Mouse (Mus musculus) kidney, postnatal 14 days (tissue): Measurements from ENCODE around the gene Bnc2.

Source experiments
- DNase-seq: peaks from one replicate; pipeline ENCODE4 v3.0.0; 2022; ENCODE audit warnings: mixed read lengths

Gene Bnc2

DNA sequence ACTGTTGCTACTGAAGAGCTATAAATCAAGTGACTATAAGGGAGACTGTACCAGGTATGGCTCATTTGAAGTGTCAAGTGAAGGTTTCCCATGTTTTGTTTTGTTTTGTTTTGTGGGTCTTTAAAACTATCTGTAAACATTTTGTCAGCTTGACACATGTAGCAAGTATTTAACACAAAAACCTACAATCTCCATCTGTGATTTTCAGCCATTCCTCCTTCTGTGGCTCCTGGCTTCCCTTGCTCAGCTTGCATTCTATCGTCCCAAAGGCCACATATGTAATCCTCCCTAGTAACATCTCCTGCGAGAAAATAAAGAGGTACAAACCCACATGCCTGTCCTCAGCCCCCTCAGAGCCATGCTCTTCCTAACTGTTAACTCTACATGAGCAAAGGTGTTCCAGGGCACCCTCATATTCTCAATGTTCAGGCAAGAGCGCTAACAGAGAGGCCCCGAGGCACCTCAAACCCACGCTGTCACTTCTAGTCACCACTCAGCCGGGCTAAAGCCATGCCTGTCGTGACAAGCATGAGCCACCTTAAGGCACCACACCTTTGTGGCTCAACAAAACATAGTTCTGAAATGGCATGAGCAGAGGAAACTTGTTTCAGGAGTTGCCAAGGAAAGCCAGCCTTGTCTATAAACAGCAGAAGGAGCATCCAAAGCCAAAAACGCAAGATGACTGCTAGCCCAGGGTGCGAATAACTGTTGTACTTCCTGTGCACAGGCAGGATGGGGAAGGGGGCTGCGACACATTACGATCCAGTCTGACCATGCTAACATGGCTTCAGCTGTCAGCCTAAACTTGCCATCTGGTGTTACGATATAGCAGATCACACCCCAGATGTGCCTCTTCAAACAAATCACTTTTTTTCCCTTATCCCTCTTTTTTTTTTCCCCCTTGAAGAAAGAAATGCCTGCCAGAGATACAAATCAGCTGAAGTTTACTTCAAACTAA lies 42.0 kb downstream of the Bnc2 start:
- DNase-seq = no peak

DNA sequence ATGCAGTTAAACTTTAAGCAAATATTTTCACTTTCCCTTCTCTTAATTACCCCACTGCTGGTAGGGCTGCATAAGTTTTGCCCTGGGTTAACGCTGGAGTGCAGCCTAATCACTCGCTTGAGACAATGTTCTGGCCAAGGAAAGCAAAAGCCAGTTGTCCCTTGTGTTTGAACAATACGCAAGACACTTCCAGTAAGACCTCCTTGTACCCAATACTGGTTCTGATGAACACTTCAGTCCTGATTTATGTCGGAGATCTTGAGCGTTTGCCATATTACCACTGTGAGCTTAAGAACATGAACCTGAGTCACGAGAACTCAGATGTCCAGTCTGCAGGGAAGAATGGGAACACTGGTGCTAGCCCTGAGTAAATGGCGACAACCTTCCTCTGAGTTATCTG lies 47.5 kb downstream of the Bnc2 start:
- no peak for DNase-seq

DNA sequence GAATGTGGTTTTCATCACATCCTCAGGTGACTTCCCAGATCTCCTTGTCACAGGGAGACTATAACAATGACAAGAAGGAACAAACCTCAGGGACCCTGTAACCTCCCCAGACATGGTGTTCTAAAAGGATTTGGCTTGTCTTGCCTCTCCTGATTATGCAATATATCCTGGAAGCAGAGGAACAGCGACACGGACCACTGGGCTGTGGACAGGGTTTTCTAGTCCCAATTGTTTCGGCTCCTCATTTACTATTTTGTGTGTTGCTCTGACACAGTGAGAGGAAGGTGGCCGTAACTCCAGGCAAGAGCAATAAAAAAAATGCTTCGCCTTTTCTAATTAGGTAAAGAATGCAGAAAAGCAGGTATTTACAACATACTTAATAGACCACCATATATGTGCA lies 51.8 kb downstream of the Bnc2 start:
- no peak for DNase-seq

DNA sequence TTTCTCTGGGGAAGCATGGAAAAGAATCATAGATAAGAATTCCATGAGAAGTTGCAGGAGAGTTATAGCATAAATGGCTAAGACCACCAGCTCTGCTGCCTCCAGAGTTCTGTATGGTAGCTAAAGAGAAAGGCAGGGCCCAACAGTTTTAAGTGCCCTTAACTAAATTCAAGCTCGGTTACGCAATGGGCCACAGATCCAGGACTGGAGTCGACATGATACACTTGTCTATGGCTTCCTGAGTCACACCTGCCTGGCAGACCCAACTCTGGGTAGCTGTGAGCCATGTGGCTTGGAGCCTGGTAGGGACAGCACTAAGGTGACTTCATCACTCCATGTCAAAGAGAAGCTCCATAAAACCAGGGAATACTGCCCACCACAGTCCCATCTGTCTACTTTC lies 53.3 kb downstream of the Bnc2 start:
- no peak for DNase-seq

DNA sequence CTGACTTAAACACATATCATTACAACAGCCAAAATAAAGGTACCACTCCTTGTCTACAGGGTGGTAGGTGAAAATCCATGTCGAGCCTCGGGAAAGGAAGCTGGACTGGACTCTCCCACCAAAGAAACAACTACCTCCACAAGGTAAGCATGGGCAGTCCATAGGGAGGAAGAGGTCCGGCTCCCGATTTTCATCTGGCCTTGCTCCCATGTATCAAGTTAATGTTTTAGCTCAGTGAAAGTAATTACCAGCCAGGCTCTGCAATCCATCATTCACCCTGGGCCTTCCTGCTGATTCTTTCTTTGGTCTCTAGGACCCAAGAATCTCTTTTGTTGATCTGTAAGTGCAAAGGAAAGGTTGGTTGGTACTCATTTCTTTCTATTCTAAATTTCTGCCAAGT lies 65.2 kb downstream of the Bnc2 start:
- DNase-seq = peak; percentile 21

DNA sequence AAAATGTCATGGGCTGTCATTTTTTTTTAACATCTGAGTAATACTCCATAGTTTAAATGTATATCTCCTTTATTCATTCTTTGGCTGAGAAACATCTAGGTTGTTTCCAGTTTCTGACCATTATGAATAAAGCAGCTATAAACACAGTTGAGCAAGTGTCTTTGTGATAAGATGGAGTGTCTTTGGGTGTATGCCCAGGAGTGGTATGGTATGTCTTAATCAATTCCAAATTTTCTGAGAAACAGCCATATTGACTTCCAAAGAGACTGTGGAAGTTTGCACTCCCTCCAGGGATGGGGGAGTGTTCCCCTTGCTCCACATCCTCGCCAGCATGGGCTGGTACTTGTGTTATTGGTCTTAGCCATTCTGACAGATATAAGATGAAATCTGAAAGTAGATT lies 70.6 kb downstream of the Bnc2 start:
- no peak for DNase-seq

DNA sequence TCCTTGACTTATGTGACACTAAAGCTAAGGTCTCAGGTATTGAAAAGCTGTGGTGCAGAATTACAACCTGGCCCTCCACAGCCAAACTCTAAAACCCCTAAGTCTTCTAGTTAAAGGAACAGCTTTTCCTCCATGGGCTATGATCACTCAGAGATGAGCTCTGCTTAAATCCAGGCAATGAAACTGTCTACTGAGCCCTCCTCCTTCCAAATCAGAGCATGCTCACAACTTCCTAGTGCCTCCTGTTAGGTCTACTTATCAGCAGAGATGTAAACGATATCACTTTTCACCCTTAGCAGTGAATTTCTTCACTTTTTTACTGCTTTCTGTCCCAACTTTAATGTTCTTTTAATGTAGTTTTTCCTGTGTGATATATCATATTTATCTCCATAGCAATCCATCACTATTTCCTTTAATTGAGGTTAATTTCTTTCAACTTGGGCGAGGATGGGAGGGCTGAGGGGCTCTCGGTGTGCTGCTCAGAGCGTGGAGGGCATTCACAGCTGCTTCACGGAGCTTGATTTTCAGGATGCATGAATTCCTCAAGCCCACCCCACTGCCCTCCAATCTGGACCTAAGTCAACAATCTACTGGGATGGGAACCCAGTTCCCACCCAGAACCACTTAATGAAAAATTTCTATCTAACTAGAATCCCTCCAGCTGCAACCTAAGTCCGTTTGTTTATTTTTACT lies 94.7 kb downstream of the Bnc2 start:
- no peak for DNase-seq

DNA sequence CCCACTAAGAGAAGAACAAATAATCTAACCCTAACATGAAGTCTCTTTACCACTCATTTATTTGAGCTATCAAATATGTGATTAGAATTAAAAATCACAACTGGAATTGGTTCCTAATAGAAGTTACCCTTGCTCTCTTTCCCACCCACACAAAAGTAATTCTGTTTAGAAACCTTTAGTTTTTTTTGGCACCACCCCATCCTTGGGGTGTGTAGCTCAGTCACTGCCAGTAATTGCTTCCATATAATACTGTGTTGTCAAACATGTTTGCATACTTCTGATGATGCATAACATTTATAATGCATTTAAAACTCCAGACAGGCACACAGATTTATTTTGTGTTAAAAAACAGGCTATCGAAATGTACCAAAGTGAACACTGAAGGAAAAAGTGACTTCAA lies 96.8 kb downstream of the Bnc2 start:
- DNase-seq = no peak

DNA sequence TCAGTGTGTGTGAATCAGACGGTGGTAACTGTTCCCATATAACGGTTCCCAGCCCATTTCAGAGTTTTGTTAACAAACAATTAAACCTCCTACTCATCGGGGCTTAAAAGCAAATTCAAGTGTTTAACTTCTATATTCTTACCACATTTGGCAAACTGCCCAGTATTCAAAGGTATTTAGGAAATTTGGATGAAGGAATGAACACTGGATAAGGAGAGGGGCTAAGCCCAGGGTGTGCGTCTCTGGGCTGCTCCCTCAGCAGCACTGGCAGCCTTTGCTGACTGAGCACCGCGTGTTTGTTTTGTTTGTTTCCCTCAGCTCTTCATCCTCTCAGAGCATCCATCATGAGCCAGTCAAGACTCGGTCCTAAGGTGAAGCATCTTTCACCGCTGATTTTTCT lies 109.0 kb downstream of the Bnc2 start:
- DNase-seq = no peak

DNA sequence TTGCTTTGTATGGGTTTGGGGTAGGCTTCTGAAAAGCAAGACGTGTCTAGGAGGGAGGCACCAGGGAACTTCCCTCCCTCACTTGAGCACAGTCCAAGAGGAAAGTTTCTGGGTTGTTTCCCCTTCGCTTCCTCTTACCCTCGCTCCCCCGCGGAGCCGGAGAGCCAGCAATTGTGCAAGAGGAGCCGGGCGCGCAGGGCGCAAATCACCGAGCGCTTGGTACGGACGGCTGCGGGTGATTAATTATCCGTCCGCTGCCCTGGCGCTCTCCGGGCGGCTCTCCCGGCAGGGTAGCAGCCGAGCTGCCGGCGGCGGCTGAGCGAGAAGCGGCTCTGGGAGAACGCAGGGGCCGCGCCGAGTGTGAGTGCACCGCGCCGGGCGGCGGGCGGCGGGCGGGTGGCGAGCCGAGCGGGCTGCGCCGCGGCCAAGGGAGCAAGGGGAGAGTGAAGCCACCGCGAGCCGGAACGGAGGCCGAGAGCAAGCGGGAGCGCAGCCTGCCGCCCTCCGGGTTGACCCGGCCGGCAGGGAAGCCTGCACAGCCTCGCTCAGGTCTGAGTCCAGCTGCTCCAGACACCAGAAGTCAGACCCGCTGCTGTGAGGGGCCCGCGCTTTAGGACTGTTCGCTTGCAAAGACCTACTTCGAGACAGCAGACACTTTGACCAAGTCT lies 129.7 kb downstream of the Bnc2 start:
- DNase-seq = peak; percentile 83

DNA sequence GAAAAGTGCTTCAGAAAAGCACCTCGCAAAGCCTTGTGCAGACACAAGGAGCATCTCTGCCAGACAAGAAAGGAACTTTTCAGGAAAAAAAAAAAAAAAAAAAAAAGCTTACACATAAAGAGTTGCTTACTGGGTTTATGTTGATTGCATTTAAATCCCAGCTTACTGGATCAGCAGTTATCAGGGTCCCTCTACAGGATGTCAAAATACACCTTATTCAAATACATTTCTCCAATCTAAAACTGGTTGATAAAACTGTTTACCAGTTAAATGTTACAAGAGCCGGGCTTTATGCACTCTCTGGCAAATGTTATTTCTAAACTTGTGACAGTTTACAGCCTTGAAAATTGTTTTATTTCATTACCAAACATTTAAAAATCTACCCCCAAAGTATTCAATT lies 130.4 kb downstream of the Bnc2 start:
- DNase-seq = no peak

DNA sequence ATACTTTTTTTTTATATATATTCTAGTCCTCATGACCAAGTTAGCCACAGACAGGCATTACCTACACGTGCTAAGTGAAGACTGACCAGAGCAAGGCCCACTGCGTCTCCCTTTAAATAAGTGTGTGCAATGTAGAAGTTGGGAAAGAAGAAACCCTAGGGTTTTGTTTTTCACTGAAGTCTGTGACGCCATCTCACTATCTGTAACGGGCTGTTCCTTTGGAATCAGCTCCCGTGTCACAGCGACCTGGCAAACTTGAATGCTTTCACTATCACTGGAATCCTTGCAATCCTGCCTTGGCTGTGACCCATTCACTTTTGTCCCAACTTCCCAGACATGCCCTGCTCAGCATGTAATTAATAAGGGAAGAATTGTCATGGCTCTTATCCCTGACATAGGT lies 134.5 kb downstream of the Bnc2 start:
- DNase-seq = no peak

DNA sequence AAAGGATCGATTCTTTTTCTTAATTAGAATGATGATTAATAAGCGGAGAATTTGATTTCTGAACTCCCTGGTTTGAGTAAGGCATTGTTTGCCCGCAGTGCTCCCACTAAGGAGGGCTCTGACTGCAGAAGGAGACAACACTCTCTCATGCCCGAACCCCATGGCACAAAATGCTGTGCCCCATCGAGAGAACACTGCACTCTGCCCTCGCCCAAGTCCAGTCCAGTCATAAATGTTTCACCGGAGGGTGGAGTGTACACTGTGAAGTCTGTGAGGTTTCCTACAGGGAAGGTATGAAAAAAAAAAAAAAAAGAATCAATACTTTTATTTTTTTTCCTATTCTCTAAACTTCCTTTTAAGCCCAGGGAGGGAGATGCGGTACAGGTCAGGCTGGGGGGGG lies 135.7 kb downstream of the Bnc2 start:
- peak; percentile 29 for DNase-seq

DNA sequence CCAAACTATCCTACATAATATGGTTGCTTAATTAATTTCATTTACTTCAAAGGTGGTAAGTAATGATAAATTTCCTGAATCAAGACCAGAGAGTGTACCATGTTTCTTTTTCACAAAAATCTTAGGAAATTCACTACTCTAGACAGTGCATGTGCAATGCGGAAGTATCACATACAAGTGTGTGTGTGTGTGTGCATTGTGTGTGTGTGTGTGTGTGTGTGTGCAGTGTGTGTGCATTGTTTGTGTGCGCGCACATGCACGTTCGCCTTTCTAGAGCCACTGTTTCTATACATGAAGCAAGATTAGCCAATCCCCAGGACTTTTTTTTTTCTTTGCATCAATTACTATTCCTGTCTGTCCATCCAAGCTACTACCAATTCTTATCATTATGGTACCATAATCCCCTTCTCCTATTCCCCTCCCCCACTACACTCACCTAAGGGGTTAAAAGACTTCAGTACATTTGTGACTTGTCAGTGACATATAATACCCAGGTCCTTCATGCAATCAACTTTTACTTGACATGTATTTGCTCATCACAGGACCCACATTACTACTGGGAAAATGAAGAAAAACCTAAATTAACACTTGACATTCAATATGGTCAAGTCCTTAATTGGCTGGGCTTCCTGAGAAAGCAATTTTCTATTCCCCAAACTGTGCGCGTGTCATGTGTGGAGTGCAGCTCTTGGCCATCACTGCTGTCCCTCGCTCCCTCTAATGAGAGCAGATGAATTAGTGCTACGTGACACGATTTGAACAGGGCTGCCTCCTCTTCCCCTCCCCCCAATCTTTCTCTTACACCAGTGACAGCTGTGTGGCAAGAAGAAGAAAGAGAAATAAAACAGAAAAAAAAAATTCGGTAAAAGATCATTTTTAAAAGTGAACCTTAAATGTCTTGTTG lies 145.9 kb downstream of the Bnc2 start:
- DNase-seq = no peak

DNA sequence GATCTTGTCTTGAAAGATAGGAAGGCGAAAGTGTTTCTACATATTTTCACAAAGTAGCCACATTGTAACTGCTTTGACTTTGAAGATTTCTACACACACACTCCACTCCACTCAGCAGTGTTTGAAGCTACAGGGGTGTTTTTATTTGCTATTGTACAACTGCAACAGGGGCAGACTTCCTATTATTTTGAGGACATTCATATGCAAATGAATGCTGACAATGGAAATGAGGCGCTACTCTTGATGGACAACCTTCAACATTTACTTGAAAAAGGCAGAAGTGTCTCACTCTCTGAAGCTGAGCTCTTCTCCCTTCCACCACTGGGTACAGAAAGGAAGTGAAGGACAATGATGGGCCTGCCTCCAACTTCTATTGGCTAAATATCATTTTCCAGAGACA lies 146.7 kb downstream of the Bnc2 start:
- DNase-seq = no peak

DNA sequence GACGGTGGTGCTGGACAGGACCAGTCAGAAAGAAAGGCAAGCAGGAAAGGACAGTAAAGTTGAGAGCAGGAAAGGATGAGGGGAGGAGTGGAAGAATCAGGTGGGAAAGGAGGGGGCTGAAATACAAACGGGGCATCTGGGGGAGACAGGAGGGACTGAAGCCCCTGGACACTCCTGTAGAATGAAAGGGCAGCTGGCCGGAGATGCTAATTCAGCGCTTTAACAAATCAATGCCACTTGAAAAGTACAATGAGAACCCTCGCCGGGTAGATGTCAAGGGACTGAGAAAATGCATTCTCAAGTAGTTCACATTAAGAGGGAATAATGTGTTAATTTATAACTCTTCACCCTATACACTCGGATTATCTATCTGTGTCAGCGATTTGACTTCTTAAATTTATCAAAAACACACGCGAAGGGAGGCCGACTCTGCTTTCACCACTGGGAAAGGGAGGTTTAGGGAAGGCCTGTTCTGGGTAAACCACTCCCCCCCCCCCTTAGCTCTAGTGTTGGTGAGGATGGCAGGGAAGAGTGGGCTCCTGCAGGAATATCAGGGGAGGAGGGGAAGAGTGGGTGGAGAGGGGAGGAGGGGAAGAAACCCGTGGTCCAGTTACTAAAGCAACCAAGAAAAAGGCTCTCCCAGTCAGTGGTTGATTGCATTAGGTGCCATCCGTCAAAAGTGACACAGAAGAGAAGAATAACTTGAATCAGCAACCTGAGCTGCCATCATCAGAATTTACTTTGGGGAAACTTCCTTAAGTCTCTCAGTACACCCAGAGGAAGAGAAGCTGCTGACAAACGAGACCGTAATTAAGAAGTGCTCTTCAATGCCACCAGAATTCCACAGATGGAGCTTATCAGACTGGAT lies 147.8 kb downstream of the Bnc2 start:
- no peak for DNase-seq

DNA sequence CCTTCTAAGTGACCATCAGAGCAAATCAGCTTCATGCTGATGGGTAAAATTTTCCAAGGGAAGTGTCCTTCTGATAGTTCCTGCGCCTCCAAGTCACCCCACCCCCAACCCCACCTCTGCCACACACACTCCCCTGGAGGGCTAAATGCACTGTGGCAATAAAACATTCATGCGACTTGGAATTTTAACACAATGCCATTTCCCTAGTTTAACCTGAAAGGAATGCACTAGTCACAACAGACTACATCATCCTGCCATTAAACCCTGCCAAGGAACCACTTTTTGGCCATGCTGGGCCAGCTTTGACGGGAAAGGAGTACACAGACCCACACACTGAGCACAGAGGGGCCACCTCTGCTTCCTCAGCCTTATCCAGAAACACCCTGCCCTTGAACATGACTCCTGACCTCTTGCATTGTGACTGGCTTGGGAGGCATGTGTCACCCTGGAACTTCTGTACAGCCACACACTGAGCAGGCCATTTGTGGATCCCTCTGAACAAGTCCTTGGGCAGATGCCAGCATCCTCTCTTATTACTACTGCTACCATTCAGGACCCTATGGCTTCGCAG lies 151.3 kb downstream of the Bnc2 start:
- peak; percentile 57 for DNase-seq

DNA sequence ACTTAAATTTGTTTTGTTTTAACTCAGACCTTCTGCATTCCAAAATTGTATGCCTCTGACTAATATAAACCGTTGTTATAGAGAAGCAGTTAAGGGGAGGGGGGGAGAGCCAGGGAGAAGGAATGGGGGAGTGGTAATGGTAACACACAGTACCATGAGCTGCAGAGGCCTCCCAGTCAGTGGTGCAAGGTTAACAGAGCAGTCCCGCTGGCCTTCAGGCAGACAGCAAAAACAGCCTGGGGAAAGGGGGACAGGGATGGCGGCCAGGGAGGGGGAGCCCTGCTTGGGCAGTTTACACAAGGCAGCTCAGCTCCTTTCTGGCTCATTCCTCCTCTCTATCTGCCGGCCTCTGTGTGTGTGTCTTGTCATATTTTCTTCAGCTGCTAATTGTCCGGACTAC lies 151.9 kb downstream of the Bnc2 start:
- DNase-seq = peak; percentile 37

DNA sequence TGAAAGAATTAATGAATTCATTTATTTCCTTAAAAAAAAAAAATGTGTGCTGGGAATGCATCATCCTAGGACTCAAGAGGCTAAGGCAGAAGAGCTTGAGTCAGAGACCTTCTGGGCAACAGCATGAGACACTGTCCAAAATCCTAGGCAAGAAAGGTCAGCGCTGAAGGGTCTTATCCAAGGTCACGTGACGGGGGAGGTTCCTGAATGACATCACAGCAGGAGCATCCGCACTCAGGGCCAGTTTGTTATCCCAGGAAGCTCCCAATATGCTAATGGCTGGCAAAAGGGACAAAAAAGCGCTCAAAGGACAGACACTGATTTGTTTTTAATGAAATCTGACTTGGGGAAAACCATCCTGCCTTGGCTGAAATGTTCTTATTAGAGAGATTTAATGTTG lies 153.5 kb downstream of the Bnc2 start:
- no peak for DNase-seq

DNA sequence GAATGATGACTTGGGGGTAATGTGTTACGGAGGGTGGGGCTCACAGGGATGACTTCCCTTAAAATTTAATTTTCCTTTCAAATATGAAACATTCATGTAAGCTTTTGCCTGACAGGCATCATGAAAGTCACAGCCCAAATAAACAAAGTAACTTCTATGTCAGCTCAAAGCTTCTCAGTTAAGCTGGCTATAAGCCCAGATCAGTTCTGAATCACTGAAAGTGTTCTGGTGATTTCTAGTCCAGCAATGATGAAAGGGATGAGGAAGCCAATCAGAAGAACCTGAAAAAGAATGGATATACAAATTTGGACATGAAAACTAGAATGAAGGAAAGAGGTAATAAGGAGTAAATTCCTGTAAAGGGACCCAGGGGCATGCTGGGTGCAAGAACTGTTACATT lies 164.6 kb downstream of the Bnc2 start:
- DNase-seq = no peak

DNA sequence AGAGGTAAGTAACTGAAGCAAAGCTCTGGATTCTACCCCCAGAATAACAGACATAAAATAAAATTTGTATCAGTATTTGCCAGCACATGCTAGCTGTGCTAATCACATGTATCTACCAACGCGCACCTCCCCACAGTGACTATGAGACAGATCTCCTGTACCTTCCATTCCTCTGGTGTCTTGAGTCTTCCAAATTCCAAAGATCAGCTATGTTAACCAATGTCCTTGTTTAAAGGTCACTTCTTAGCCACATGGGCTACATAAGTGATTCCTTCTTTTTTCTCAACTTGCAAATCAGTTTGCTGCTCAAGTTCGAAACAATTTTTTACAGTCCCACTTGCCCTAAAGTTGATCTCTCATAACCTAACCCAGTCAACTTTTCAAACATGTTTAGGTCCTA lies 167.5 kb downstream of the Bnc2 start:
- no peak for DNase-seq
